Mouse (Mus musculus) MEL (cell line): Measurements from ENCODE around the gene Cav3. TPM values are rescaled to one million over a fixed set of nuclear protein-coding genes. Genes with fewer than 3 reads are reported as not detected.

Experiments used
- DNase-seq: peaks from one replicate; pipeline ENCODE4 v3.0.0; 2011; ENCODE audit warnings: low read depth, low spot score
- H3K27ac ChIP-seq: 2 replicates; pipeline ENCODE4 v1.5.1; 2012; ENCODE audit warnings: low read depth, mild to moderate bottlenecking, control low read depth, low read length, moderate library complexity; ENCODE audit not compliant: control insufficient read depth
- H3K27me3 ChIP-seq, 2 experiments: fragments of 150-350 bp in 1 of 2; sonication (generic) in 1 of 2; 2 replicates each; pipeline ENCODE4 v1.6.1; 2012; ENCODE audit warnings: low read length in 2 of 2, mild to moderate bottlenecking in 2 of 2, improper control_type of control experiment in 1 of 2, moderate library complexity in 1 of 2; ENCODE audit not compliant: insufficient read depth in 2 of 2, control insufficient read depth in 1 of 2
- H3K36me3 ChIP-seq, 2 experiments: 2 replicates each; pipeline ENCODE4 v1.6.1; 2012 to 2014; ENCODE audit warnings: low read length in 2 of 2, improper control_type of control experiment in 1 of 2, inconsistent platforms in 1 of 2, mild to moderate bottlenecking in 1 of 2; ENCODE audit not compliant: insufficient read depth in 2 of 2, control insufficient read depth in 1 of 2
- H3K4me1 ChIP-seq, 2 experiments: fragments of 150-350 bp in 1 of 2; sonication (generic) in 1 of 2; 2 replicates each; pipeline ENCODE4 v1.6.1; 2012; ENCODE audit warnings: low read length in 2 of 2, improper control_type of control experiment in 1 of 2, mild to moderate bottlenecking in 1 of 2; ENCODE audit not compliant: insufficient read depth in 2 of 2, control insufficient read depth in 1 of 2
- H3K4me3 ChIP-seq, 2 experiments: fragments of 150-350 bp in 1 of 2; sonication (generic) in 1 of 2; 2 replicates each; pipeline ENCODE4 v1.5.1; 2012; ENCODE audit warnings: low read depth in 2 of 2, low read length in 2 of 2, mild to moderate bottlenecking in 2 of 2, moderate library complexity in 2 of 2, control low read depth in 1 of 2, improper control_type of control experiment in 1 of 2; ENCODE audit not compliant: control insufficient read depth in 1 of 2, insufficient read depth in 1 of 2
- H3K79me2 ChIP-seq: 2 replicates; pipeline ENCODE4 v1.6.1; 2012; ENCODE audit warnings: mild to moderate bottlenecking, low read length, moderate library complexity; ENCODE audit not compliant: control insufficient read depth, poor library complexity, insufficient read depth
- H3K9ac ChIP-seq: 2 replicates; pipeline ENCODE4 v1.6.1; 2012; ENCODE audit warnings: low read depth, mild to moderate bottlenecking, control low read depth, low read length, moderate library complexity; ENCODE audit not compliant: control insufficient read depth, poor library complexity, severe bottlenecking
- H3K9me3 ChIP-seq: fragments of 150-350 bp; sonication (generic); replicated peaks from 2 replicates; pipeline ENCODE4 v1.6.1; 2012; ENCODE audit warnings: mild to moderate bottlenecking, low read length, improper control_type of control experiment, moderate library complexity; ENCODE audit not compliant: insufficient read depth
- BHLHE40 ChIP-seq: IDR thresholded peaks from 2 replicates; pipeline ENCODE4 v1.6.1; 2012; ENCODE audit warnings: low read depth, mild to moderate bottlenecking, inconsistent platforms, low read length, improper control_type of control experiment, borderline replicate concordance
- ELF1 ChIP-seq: IDR thresholded peaks from 2 replicates; pipeline ENCODE4 v1.6.1; 2014; ENCODE audit warnings: low read depth, mild to moderate bottlenecking, inconsistent platforms, low read length, improper control_type of control experiment, moderate library complexity
- GABPA ChIP-seq: IDR thresholded peaks from 2 replicates; pipeline ENCODE4 v1.6.1; 2012; ENCODE audit warnings: low read depth, mild to moderate bottlenecking, inconsistent platforms, low read length, improper control_type of control experiment, moderate library complexity
- GATA1 ChIP-seq: IDR thresholded peaks from 2 replicates; pipeline ENCODE4 v1.6.1; 2011; ENCODE audit warnings: low read depth, low read length, improper control_type of control experiment
- HCFC1 ChIP-seq: IDR thresholded peaks from 2 replicates; pipeline ENCODE4 v1.6.1; 2012; ENCODE audit warnings: low read depth, mild to moderate bottlenecking, inconsistent platforms, low read length, improper control_type of control experiment, moderate library complexity
- KAT2A ChIP-seq: conservative IDR thresholded peaks from 2 replicates; pipeline ENCODE4 v1.6.1; 2012; ENCODE audit warnings: low read depth, low read length, improper control_type of control experiment, inconsistent platforms
- MAFK ChIP-seq: IDR thresholded peaks from 2 replicates; pipeline ENCODE4 v1.6.1; 2011; ENCODE audit warnings: low read depth, mild to moderate bottlenecking, low read length, improper control_type of control experiment, borderline replicate concordance
- MAX ChIP-seq: IDR thresholded peaks from 2 replicates; pipeline ENCODE4 v1.6.1; 2011; ENCODE audit warnings: low read length, improper control_type of control experiment
- POLR2A ChIP-seq, 2 experiments: IDR thresholded peaks; 2 replicates each; pipeline ENCODE4 v1.6.1; 2011 to 2012; ENCODE audit warnings: low read length in 2 of 2, mild to moderate bottlenecking in 2 of 2, control low read depth in 1 of 2, improper control_type of control experiment in 1 of 2, low read depth in 1 of 2, moderate library complexity in 1 of 2; ENCODE audit not compliant: control insufficient read depth in 1 of 2, insufficient read depth in 1 of 2, poor library complexity in 1 of 2
- RAD21 ChIP-seq: IDR thresholded peaks from 2 replicates; pipeline ENCODE4 v1.6.1; 2011; ENCODE audit warnings: mild to moderate bottlenecking, low read depth, low read length, improper control_type of control experiment
- SMC3 ChIP-seq: IDR thresholded peaks from 2 replicates; pipeline ENCODE4 v1.6.1; 2011; ENCODE audit warnings: low read depth, low read length, improper control_type of control experiment
- TAL1 ChIP-seq: IDR thresholded peaks from 2 replicates; pipeline ENCODE4 v1.6.1; 2012; ENCODE audit warnings: mild to moderate bottlenecking, inconsistent platforms, low read length, moderate library complexity, mixed read lengths
- TBP ChIP-seq: IDR thresholded peaks from 2 replicates; pipeline ENCODE4 v1.8.0; 2011; ENCODE audit warnings: low read depth, low read length, improper control_type of control experiment
- TCF12 ChIP-seq: IDR thresholded peaks from 2 replicates; pipeline ENCODE4 v1.6.1; 2014; ENCODE audit warnings: low read depth, mild to moderate bottlenecking, inconsistent platforms, low read length, improper control_type of control experiment, moderate library complexity
- USF1 ChIP-seq: IDR thresholded peaks from 2 replicates; pipeline ENCODE4 v1.6.1; 2014; ENCODE audit warnings: low read depth, mild to moderate bottlenecking, inconsistent platforms, low read length, improper control_type of control experiment, moderate library complexity
- ZNF384 ChIP-seq: IDR thresholded peaks from 2 replicates; pipeline ENCODE4 v1.6.1; 2012; ENCODE audit warnings: low read depth, mild to moderate bottlenecking, inconsistent platforms, low read length, improper control_type of control experiment
- polyA plus RNA-seq, 2 experiments: library from polyadenylated mRNA; stranded (reverse) in 1 of 2; unstranded in 1 of 2; fragments of >175 nt in 1 of 2; fragments of >200 nt in 1 of 2; gene quantifications; 2 replicates each; pipeline versions ENCODE4 v1.2.1 to v1.2.4; 2012; ENCODE audit warnings: low replicate concordance in 2 of 2, low read depth in 1 of 2; ENCODE audit not compliant: insufficient read length in 2 of 2, insufficient read depth in 1 of 2, missing spikeins in 1 of 2
- total RNA-seq: library from RNA; depleted of rRNA; stranded (reverse); fragments of 300-350 nt; gene quantifications from 2 replicates; pipeline ENCODE4 v1.2.3, GENCODE M21; 2012

Cav3 gene
- total and polyA plus RNA-seq, 3 experiments, result not detected

DNA sequence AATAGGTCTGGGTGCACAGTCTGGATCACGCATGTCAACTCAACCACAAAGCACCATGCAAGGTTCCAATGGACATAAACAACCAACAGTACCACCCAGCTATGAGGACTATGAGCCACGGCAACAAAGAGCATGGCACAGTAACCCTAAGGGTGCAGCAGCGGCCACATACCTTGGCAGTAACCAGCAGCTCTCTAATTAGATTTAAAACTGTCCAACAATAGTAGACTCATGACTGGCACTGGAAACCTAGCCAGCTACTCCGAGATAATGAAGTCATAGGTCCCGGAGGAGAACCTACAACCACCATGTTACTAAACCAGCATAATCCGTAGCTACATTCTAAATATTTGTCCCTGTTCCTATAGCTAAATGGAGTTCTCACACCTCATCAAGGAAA, 55.3 kb downstream of the Cav3 start:
- Histone ChIP-seq H3K9me3 (no peaks in the 10 kb centered on the region), H3K27me3 (no peaks in the 10 kb centered on the region), H3K9ac (no peak overlapping the region)
- TF ChIP-seq MAX, result no peak
- TF ChIP-seq, all 39 proteins: peak for 0
- Histone ChIP-seq H3K27ac (no peak overlapping the region), H3K4me3 (no peak overlapping the region), H3K79me2 (no peaks in the 10 kb centered on the region), H3K4me1 (no peaks in the 10 kb centered on the region), H3K36me3 (no peaks in the 10 kb centered on the region)
- no peak for DNase-seq

DNA sequence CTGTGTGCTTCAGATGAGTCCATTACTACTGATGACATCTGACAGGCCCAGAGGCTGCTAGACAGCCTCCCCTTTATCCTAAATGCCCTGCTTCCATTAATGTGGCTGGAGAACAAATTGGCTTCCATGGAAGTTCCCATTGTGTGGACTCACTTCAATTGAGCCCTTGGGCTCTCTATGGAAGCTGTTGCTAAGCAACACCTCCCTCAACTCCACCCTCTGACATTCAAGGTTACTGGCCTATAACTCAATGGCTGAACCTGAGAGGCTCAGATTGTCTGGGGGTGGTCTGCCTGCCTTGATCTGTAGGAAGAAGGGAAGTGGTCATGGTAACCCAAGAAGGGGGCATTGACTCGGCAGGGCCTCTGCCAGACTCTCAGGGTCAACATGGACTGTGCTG, 57.2 kb downstream of the Cav3 start:
- no peak for DNase-seq
- Histone ChIP-seq H3K4me3 (no peak overlapping the region), H3K27ac (no peak overlapping the region), H3K79me2 (no peaks in the 10 kb centered on the region), H3K9me3 (no peaks in the 10 kb centered on the region), H3K27me3 (no peaks in the 10 kb centered on the region), H3K4me1 (no peaks in the 10 kb centered on the region), H3K9ac (no peak overlapping the region), H3K36me3 (no peaks in the 10 kb centered on the region)
- no peak for TF ChIP-seq SMC3
- no peak for TF ChIP-seq POLR2A (IDR thresholded peaks at IDR 0.05; ENCODE audit: control insufficient read depth in 1 of 2, insufficient read depth in 1 of 2, low read depth in 1 of 2, low read length in 2 of 2, poor library complexity in 1 of 2)
- TF ChIP-seq HCFC1, result no peak
- TF ChIP-seq ZNF384, result no peak
- no peak for TF ChIP-seq KAT2A
- no peak for TF ChIP-seq TCF12
- no peak for TF ChIP-seq RAD21
- no peak for TF ChIP-seq TBP
- TF ChIP-seq USF1, result no peak
- TF ChIP-seq MAFK, result no peak
- no peak for TF ChIP-seq ELF1
- no peak for TF ChIP-seq TAL1

DNA sequence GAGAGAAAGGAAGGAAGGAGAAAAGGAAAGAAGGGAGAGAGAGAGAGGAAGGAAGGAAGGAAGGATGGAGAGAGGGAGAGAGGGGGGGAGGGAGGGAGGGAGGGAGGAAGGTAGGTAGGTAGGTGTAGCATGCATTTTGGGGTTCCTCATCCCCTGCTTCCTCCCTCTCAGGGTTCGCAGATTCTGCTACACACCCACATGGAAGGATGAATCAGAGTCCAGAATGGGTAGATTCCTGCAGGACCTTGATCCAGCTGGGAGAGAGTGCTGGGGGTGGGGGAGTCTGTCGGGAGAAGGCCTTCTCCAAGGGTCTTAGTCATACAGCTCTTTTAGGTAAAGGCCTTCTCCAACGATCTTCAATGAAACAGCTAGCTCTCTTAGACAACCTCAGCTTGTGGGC, 58.3 kb downstream of the Cav3 start:
- no peak for TF ChIP-seq BHLHE40
- TF ChIP-seq GATA1, result no peak
- no peak for TF ChIP-seq POLR2A (IDR thresholded peaks at IDR 0.05; ENCODE audit: control insufficient read depth in 1 of 2, insufficient read depth in 1 of 2, low read depth in 1 of 2, low read length in 2 of 2, poor library complexity in 1 of 2)
- no peak for TF ChIP-seq GABPA
- TF ChIP-seq, all 39 proteins: peak for 0
- no peaks in the 10 kb centered on the region for H3K79me2 ChIP-seq
- DNase-seq, result no peak
- H3K4me1 ChIP-seq, result no peaks in the 10 kb centered on the region
- H3K27me3 ChIP-seq, result no peaks in the 10 kb centered on the region
- no peak overlapping the region for H3K27ac ChIP-seq
- no peaks in the 10 kb centered on the region for H3K36me3 ChIP-seq
- no peak overlapping the region for H3K9ac ChIP-seq
- no peaks in the 10 kb centered on the region for H3K9me3 ChIP-seq
- H3K4me3 ChIP-seq, result no peak overlapping the region
